Mouse (Mus musculus): ENCODE data around the gene Birc6. TPM values are rescaled to one million over a fixed set of nuclear protein-coding genes. Genes with fewer than 3 reads are reported as not detected.
"Not testable (repeated sequence)": the region's sequence is repeated elsewhere in the genome, so short reads cannot be mapped to it uniquely, and the experiment has no call there.

The Birc6 gene
- total RNA-seq, 2 experiments from 2014 or later = 131 to 136 TPM

- no peak for DNase-seq
These were observed 31.8 kb downstream of the Birc6 start for GRCm38 (mm10) chr17:74559891-74560290.

DNA sequence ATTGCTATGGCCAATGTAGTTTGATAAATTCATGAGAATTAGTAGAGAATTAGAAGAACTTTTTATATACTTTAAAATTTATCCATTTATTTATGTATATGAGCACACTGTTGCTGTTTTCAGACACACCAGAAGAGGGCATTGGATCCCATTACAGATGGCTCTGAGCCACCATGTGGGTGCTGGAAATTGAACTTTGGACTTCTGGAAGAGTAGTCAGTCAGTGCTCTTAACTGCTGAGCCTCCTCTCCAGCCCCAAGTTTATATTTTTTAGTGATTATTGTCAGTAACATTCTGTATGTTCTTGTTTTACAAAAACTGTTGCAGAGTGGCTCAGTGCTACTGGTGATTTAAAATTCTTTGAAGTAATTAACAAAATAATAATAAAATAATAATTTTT, 36.1 kb downstream of the Birc6 start:
- DNase-seq = no peak

DNA sequence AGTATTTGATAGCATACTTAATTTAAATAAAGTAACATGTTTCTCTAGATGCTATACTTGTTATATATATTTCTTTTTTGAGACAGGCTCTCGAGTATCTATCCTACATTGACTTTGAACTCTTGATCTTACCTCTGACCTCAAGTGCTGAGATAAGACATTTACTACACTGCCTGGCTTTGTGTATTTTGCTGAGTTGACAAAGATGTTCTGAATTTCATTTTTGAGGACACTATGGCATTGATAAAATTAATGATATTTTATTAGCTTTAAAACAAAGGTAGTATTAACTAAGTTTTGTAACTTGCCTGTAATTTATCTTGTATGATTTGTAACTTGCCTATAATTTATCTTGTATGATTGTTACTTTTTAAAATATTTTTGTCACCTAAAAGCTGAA, 41.1 kb downstream of the Birc6 start:
- DNase-seq = no peak

- no peak for DNase-seq
These were observed 42.5 kb downstream of the Birc6 start for GRCm38 (mm10) chr17:74570585-74570984.

DNA sequence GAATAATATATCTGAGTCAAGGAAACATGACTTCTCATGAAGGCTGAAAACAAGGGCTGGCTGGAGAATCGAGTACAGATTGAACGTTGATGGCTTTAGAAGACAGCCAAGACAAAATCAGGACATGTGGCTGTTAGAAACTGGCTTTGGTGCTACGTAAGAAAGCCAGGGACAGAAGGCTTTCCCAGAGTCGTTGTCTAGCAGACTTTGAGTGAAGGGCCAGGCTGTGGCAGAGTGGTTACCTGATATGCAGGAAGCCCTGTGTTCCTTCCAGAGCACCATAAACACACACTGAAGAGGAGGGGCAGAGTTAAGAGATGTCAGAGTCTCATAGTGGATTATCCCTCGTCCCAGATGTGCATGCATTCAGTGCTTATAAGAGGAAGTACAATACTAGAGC, 49.1 kb downstream of the Birc6 start:
- no peak for DNase-seq

GRCm38 (mm10) chr17:74579586-74579985, 51.5 kb downstream of the Birc6 start:
- DNase-seq = no peak

- no peak for DNase-seq
These were observed 52.6 kb downstream of the Birc6 start for GRCm38 (mm10) chr17:74580738-74581137.

- no peak for DNase-seq
These were observed 58.7 kb downstream of the Birc6 start for GRCm38 (mm10) chr17:74586768-74587167.

- no peak for DNase-seq
These were observed 70.8 kb downstream of the Birc6 start for GRCm38 (mm10) chr17:74598908-74599307.

DNA sequence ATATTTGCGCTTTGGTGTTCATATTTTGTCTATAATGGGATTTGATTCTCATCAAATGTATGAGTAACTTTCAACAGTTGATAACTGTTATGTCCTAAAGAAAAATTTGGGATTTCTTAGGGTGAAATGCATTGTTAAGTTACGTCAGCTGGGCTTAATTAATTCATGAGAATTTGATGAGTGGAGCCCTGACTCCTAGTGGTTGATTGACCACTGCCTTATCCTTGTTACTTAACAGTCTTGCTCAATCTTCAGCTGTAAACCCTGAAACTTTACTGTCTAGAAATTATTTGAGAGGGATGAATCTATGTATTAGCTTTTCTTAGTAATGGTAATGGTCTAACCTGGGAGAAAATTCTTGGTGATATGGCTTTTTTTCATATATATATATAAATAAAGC, 71.3 kb downstream of the Birc6 start:
- no peak for DNase-seq

DNA sequence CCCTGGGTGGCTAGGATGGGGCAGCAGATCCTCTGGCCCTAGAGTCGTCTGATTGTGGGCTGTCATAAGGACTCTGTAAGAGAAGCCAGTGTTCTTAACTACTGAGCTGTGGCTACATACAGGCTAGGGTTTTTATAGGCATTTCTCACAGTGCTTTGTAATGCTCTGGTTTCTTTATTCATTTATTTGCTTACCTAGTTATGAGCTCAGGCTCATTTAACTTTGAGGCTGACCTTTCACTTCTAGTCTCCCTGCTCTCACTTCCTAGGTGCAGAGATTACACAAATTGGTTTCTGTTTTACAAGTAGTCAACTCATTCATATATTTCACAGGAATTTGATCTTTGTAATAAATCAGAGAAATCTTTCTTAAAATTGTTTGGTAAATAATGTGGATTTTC, 73.1 kb downstream of the Birc6 start:
- no peak for DNase-seq

- DNase-seq = peak; percentile 4 to 14
These were observed 102.7 kb downstream of the Birc6 start for GRCm38 (mm10) chr17:74630798-74631197.

- DNase-seq = no peak
These were observed 114.3 kb downstream of the Birc6 start for GRCm38 (mm10) chr17:74642445-74642844.

- no peak for DNase-seq
These were observed 130.3 kb downstream of the Birc6 start for GRCm38 (mm10) chr17:74658362-74658761.

- no peak for DNase-seq
These were observed 139.9 kb downstream of the Birc6 start for GRCm38 (mm10) chr17:74668010-74668409.

DNA sequence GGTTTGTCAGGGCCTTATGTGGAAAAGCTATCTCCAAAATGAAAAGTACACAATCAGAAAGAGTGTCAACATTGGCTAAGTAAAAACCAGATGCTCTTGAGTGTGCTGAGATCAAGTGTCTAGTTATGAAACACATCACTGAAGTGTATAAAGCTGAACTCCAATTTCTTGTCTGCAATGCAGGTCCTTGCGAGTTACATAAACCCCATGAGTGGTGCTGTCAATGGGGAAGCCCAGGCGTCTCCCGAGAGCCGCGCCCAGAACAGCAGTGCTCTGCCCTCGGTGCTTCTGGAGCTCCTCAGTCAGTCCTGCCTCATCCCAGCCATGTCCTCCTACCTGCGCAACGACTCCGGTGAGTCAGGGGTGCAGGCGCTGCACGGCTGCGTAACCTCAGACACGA, 141.9 kb downstream of the Birc6 start:
- DNase-seq = no peak

GRCm38 (mm10) chr17:74672446-74672845, 144.4 kb downstream of the Birc6 start:
- no peak for DNase-seq

- DNase-seq = peak in 1 of 2 experiments; percentile 36
These were observed 145.2 kb downstream of the Birc6 start for GRCm38 (mm10) chr17:74673251-74673650.

GRCm38 (mm10) chr17:74678061-74678460, 150.0 kb downstream of the Birc6 start:
- no peak for DNase-seq

- DNase-seq = no peak
These were observed 156.8 kb downstream of the Birc6 start for GRCm38 (mm10) chr17:74684927-74685326.

DNA sequence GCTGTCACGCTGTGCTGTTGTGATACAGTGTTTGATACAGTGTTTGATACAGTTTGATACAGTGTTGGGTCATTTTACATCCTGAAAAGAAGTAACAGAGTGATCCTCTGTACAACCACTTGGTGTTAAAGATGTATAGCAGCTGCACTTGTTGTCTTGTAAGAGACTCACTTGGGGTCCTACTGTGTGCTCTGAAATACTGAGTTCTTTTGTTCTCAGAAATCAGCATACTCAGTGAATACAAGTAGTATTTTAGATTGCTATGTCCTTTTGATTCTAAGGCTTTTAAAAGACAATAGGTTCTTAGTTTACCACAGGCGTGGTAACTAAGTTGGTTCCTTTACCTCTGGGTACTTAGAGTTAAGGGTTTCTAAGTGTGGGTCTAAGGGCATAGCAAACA, 160.5 kb downstream of the Birc6 start:
- DNase-seq = no peak

- no peak for DNase-seq
These were observed 161.3 kb downstream of the Birc6 start for GRCm38 (mm10) chr17:74689406-74689805.

DNA sequence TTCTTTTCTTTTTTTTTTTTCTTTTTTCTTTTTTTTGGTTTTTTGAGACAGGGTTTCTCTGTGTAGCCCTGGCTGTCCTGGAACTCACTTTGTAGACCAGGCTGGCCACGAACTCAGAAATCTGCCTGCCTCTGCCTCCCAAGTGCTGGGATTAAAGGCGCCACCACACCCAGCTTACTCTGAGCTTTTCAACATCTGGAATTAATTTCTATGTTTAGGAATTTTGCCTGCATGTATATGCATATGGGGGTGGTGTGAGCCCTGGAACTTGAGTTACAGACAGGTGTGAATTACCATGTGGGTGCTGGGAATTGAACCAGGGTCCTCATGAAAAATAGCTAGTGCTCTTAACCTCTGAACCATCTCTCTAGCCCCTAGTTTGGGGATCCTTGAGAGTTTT, 173.6 kb downstream of the Birc6 start:
- not testable (repeated sequence) for DNase-seq

- DNase-seq = no peak
These were observed 177.4 kb downstream of the Birc6 start for GRCm38 (mm10) chr17:74705480-74705879.

GRCm38 (mm10) chr17:74706593-74706992, 178.5 kb downstream of the Birc6 start:
- DNase-seq = no peak
